Mouse (Mus musculus) lung, adult 2 months (tissue): ENCODE results near the gene Olfr285. TPM values are rescaled to one million over a fixed set of nuclear protein-coding genes. Genes with fewer than 3 reads are reported as not detected.

Source experiments
- DNase-seq: peaks from one replicate; pipeline ENCODE4 v3.0.0; 2022
- H3K4me1 ChIP-seq: fragments of 200-500 bp; 2 replicates; pipeline ENCODE4 v1.6.1; 2011; ENCODE audit warnings: low read length; ENCODE audit not compliant: control insufficient read depth, insufficient read depth
- H3K4me3 ChIP-seq: fragments of 200-500 bp; replicated peaks from 2 replicates; pipeline ENCODE3; 2011; ENCODE audit warnings: low read depth, mild to moderate bottlenecking, control low read depth, low read length; ENCODE audit errors: extremely low read depth
- CTCF ChIP-seq: fragments of 200-500 bp; IDR thresholded peaks from 2 replicates; pipeline ENCODE4 v1.5.1; 2011; ENCODE audit warnings: mild to moderate bottlenecking, low read length, control low read depth; ENCODE audit not compliant: insufficient read depth
- POLR2A ChIP-seq: fragments of 200-500 bp; IDR thresholded peaks from 2 replicates; pipeline ENCODE4 v1.6.1; 2011; ENCODE audit warnings: low read depth, mild to moderate bottlenecking, control low read depth, low read length, borderline replicate concordance; ENCODE audit errors: extremely low read depth
- WGBS: fragments of 180-500 bp; shearing (Covaris S2); methylation state at CpG from one replicate; pipeline ENCODE4 v1.1.7; 2018; 5-methylcytosine and 5-hydroxymethylcytosine counted together
- polyA plus RNA-seq: library from polyadenylated mRNA; depleted of rRNA; stranded (reverse); fragments of >200 nt; gene quantifications from 2 replicates; pipeline ENCODE4 v1.2.3, GENCODE M21; 2012; rRNA removed

Olfr285 gene
- not detected in 2 replicates for polyA plus RNA-seq

GRCm38 (mm10) chr15:98317177-98317724 is at the start of gene Olfr285:
Olfr285 (minus strand) TSS chr15:98317353.
- 84% methylated on average over 5 of the region's 5 CpGs for WGBS

GRCm38 (mm10) chr15:98340887-98341286 is 23.7 kb upstream of the Olfr285 start, which contains the start of gene Olfr284:
Olfr284 (minus strand) TSS chr15:98340987.
- Histone ChIP-seq H3K4me1 (no peaks in the 10 kb centered on the region), H3K4me3 (no peak within 1 kb of the TSS)
- 72% methylated on average over 8 of the region's 8 CpGs for WGBS
- TF ChIP-seq POLR2A (no peak), CTCF (no peak)
- DNase-seq = no peak

More at GRCm38 (mm10) chr15:98317177-98317724, at the start of gene Olfr285:
- H3K4me3 ChIP-seq = no peak within 1 kb of the TSS
- TF ChIP-seq CTCF = no peak
- no peak for TF ChIP-seq POLR2A
- no peak for DNase-seq
- no peaks in the 10 kb centered on the region for H3K4me1 ChIP-seq

GRCm38 (mm10) chr15:98315703-98316102 is 1.4 kb downstream of the Olfr285 start:
- WGBS = 34% methylated on average over 6 of the region's 6 CpGs
- TF ChIP-seq POLR2A = no peak
- TF ChIP-seq CTCF = peak; percentile 17; the same call in 1 of the 2 replicates
- no peak for DNase-seq
- H3K4me1 ChIP-seq = no peaks in the 10 kb centered on the region
- no peak overlapping the region for H3K4me3 ChIP-seq

DNA sequence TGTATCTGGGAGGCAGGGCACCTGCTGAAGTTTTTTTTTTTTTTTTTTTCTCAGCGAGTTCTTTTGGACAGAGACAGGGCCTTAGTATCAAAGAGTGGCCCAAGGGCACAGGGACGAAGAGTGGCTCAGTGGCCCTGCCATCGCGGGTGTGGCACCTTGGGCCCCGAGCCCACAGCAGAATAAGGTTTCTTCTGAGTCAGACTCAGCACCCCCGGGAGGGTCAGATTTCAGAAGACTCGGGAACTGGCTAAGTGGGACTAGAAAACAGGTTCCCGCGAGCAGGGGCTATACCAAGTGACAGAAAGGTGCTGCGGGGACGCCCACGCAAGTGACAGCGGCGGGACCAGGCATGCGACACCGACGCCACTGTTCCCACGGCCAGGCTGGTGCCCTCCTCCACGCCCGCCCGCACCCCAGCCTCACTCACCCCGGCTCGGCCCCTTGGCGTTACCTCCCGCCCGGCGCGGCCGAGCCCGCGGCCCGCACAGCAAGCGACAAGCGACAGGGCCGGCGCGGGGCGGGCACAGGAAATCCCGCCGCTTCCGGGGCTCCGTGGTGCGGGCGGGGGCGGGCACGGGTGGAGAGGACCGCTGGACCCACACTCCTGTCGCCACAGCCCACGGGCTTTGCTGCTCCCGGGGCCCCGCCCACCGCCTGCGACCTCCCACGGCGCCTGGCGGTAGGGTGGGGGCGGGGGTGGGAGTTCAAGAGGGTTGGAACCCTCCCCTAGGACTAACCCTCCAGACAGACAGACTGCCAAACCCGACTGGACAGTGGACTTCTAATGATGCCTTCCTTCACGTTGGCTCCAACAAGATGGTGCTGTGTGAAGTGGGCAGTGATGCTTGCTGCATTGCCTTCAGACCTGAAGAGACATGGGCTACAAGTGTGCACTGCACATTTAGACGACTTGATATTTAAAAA is 21.3 kb downstream of the Olfr285 start, which contains the start of gene Zfp641:
Zfp641 (minus strand) TSS at position 534 of the 924 bp plus-strand sequence.
- peak; percentile 35 for DNase-seq
- H3K4me3 ChIP-seq = peak within 1 kb of the TSS; percentile 78
- WGBS = 2% methylated on average over 60 of the region's 60 CpGs
- TF ChIP-seq POLR2A (no peak), CTCF (no peak)
- peaks cover 9% of the 10 kb centered on the region; the same call in 1 of the 2 replicates for H3K4me1 ChIP-seq

GRCm38 (mm10) chr15:98293651-98294050 is 23.5 kb downstream of the Olfr285 start:
- Histone ChIP-seq H3K4me3 (no peak overlapping the region), H3K4me1 (peaks cover 9% of the 10 kb centered on the region; the same call in 1 of the 2 replicates)
- no peak for DNase-seq
- TF ChIP-seq POLR2A = no peak
- TF ChIP-seq CTCF = no peak
- 67% methylated on average over 8 of the region's 8 CpGs for WGBS

DNA sequence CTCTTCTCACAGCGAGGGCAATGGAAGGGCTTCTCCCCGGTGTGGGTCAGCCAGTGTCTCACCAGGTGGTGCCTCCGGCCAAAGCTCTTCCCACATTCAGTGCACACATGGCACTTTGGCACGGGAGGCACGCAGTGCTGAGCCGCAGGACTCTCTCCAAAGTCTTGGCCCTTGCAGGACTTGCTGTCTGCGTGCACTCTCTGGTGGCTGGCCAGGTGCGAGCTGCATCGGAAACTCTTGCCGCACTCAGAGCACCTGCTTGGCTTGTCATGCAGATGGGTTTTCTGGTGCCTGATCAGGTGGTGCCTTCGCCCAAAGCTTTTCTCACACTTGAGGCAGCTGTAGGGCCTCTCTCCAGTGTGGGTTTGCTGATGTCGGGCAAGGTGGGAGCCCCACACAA is 28.6 kb downstream of the Olfr285 start:
- H3K4me3 ChIP-seq = no peak overlapping the region
- no peak for TF ChIP-seq CTCF
- TF ChIP-seq POLR2A = no peak
- WGBS = 74% methylated on average over 12 of the region's 12 CpGs
- H3K4me1 ChIP-seq = peaks cover 1% of the 10 kb centered on the region; the same call in 1 of the 2 replicates
- no peak for DNase-seq

- no peak for TF ChIP-seq POLR2A
- TF ChIP-seq CTCF = no peak
- 70% methylated on average over 7 of the region's 7 CpGs for WGBS
- no peak overlapping the region for H3K4me3 ChIP-seq
- H3K4me1 ChIP-seq = no peaks in the 10 kb centered on the region
- no peak for DNase-seq
These were observed 30.7 kb downstream of the Olfr285 start for GRCm38 (mm10) chr15:98286418-98286817.

Other genes with a start within 250 kb of the Olfr285 start
- 19.8 and 54.0 TPM in 2 replicates for gene Pfkm, start 224.8 kb downstream of the Olfr285 start, polyA plus RNA-seq
- 8.7 and 13.1 TPM in 2 replicates for gene Senp1, start 223.6 kb downstream of the Olfr285 start, polyA plus RNA-seq
- 32.0 and 40.0 TPM in 2 replicates for gene Asb8, start 151.7 kb downstream of the Olfr285 start, polyA plus RNA-seq
- 4.9 and 5.0 TPM in 2 replicates for gene Ccdc184, start 150.2 kb downstream of the Olfr285 start, polyA plus RNA-seq
- not detected in 2 replicates for gene Olfr288, start 121.8 kb downstream of the Olfr285 start, polyA plus RNA-seq
- not detected in 2 replicates for gene Gm44579, start 96.4 kb downstream of the Olfr285 start, polyA plus RNA-seq
- not detected in 2 replicates for gene Olfr287, start 96.3 kb downstream of the Olfr285 start, polyA plus RNA-seq
- not detected in 2 replicates for gene Olfr286, start 82.9 kb downstream of the Olfr285 start, polyA plus RNA-seq
- not detected in 2 replicates for gene H1fnt, start 60.1 kb downstream of the Olfr285 start, polyA plus RNA-seq
- 7.7 and 9.6 TPM in 2 replicates for gene Zfp641, start 21.2 kb downstream of the Olfr285 start, polyA plus RNA-seq
- not detected in 2 replicates for gene Olfr284, start 23.6 kb upstream of the Olfr285 start, polyA plus RNA-seq
- not detected in 2 replicates for gene Olfr283, start 63.6 kb upstream of the Olfr285 start, polyA plus RNA-seq
- not detected in 2 replicates for gene Olfr282, start 113.9 kb upstream of the Olfr285 start, polyA plus RNA-seq
- not detected in 2 replicates for gene Olfr281, start 135.2 kb upstream of the Olfr285 start, polyA plus RNA-seq
- gene OR5BS1P, start 152.5 kb upstream of the Olfr285 start, polyA plus RNA-seq = 0.03 and 0.05 TPM in 2 replicates
- gene Lalba, start 165.4 kb upstream of the Olfr285 start, polyA plus RNA-seq = 0.39 TPM in 1 of 2 replicates, not detected in the other
- gene Olfr279, start 175.0 kb upstream of the Olfr285 start, polyA plus RNA-seq = 0.12 and 0.13 TPM in 2 replicates
- gene Kansl2, start 216.9 kb upstream of the Olfr285 start, polyA plus RNA-seq = 26.7 and 32.1 TPM in 2 replicates